Mouse (Mus musculus) kidney, adult 2 months (tissue): ENCODE results near the gene Tsfm. TPM values are rescaled to one million over a fixed set of nuclear protein-coding genes. Genes with fewer than 3 reads are reported as not detected.

Experiments used
- DNase-seq: peaks from one replicate; pipeline ENCODE4 v3.0.0; 2021
- H3K27ac ChIP-seq: fragments of 200-500 bp; 2 replicates; pipeline ENCODE4 v1.5.1; 2012; ENCODE audit warnings: low read depth, low read length, control low read depth, inconsistent platforms; ENCODE audit not compliant: insufficient read depth
- H3K27me3 ChIP-seq: fragments of 200-500 bp; replicated peaks from 2 replicates; pipeline ENCODE4 v1.6.1; 2012; ENCODE audit warnings: mild to moderate bottlenecking, moderate library complexity, low read length, inconsistent platforms; ENCODE audit not compliant: control insufficient read depth, insufficient read depth
- H3K36me3 ChIP-seq: fragments of 200-500 bp; 2 replicates; pipeline ENCODE4 v1.6.1; 2012; ENCODE audit warnings: mild to moderate bottlenecking, moderate library complexity, low read length, inconsistent platforms; ENCODE audit not compliant: control insufficient read depth, insufficient read depth
- H3K4me1 ChIP-seq: fragments of 200-500 bp; 2 replicates; pipeline ENCODE4 v1.6.1; 2011; ENCODE audit warnings: low read length; ENCODE audit not compliant: control insufficient read depth, insufficient read depth
- H3K4me3 ChIP-seq: fragments of 200-500 bp; 2 replicates; pipeline ENCODE4 v1.5.1; 2011; ENCODE audit warnings: mild to moderate bottlenecking, low read depth, low read length, control low read depth; ENCODE audit not compliant: insufficient read depth
- CTCF ChIP-seq: fragments of 200-500 bp; conservative IDR thresholded peaks from 2 replicates; pipeline ENCODE4 v1.5.1; 2011; ENCODE audit warnings: low read depth, mild to moderate bottlenecking, control low read depth, low read length, moderate library complexity, mixed read lengths; ENCODE audit not compliant: insufficient read depth, insufficient read length
- POLR2A ChIP-seq: fragments of 200-500 bp; IDR thresholded peaks from one replicate; pipeline ENCODE4 v1.6.1; 2011; ENCODE audit warnings: low read depth, low read length, control low read depth
- WGBS: fragments of 180-500 bp; shearing (Covaris S2); methylation state at CpG from one replicate; pipeline ENCODE4 v1.1.7; 2018; 5-methylcytosine and 5-hydroxymethylcytosine counted together
- polyA plus RNA-seq: library from polyadenylated mRNA; depleted of rRNA; stranded (reverse); fragments of >200 nt; gene quantifications from 2 replicates; pipeline ENCODE4 v1.2.3, GENCODE M21; 2012

Gene Tsfm
- polyA plus RNA-seq, 1 experiment, result 54.0 TPM

DNA sequence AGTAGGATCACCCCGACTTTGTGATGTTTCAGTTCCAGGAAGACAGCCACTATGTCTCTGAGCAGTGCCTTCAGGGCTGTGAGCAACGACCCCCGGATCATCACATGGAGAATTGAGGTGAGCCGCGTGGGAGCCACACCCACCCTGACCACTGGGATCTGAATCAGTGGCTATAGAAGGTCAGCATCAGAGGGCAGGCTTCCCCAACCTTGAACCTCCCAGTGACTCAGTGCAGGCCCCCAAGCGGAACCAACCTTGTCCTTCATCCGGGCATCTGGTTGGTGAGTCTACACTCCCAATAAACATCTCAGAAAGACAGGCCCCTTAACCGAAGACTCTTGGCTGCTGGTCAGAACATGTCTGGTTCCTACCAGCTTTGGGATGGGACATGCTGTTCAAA is 27.3 kb downstream of the Tsfm start:
- H3K4me1 ChIP-seq, result no peaks in the 10 kb centered on the region
- no peak overlapping the region for H3K4me3 ChIP-seq
- H3K27me3 ChIP-seq, result no peaks in the 10 kb centered on the region
- WGBS, result 63% methylated on average over 8 of the region's 8 CpGs
- H3K27ac ChIP-seq, result no peak overlapping the region
- no peaks in the 10 kb centered on the region for H3K36me3 ChIP-seq
- DNase-seq, result no peak
- TF ChIP-seq POLR2A (no peak), CTCF (no peak)

DNA sequence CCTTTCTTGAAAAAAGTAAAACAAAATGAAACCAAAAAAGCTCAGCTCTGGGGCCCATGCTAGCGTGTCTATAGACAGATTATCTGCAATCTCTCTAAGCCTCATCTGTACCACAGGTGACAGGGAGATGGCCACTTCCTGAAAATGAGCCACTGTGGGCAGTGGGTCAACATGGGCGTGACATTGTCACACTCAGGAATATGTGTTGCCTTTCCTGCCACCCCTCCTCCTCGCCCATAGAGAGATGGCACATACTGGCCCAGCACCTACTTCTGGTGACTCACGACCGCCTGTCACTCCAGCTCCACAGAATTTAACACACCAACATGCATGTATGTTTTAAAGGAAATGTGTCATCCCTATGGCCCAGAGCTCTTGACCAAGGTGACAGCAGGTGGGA is 27.9 kb downstream of the Tsfm start:
- 87% methylated on average over 5 of the region's 5 CpGs for WGBS
- DNase-seq, result no peak
- Histone ChIP-seq H3K27ac (no peak overlapping the region), H3K27me3 (no peaks in the 10 kb centered on the region), H3K36me3 (no peaks in the 10 kb centered on the region), H3K4me1 (no peaks in the 10 kb centered on the region), H3K4me3 (no peak overlapping the region)
- TF ChIP-seq POLR2A, result no peak
- TF ChIP-seq CTCF, result no peak

- WGBS, result 83% methylated on average over 1 of the region's 1 CpGs
- DNase-seq, result no peak
- Histone ChIP-seq H3K27me3 (no peaks in the 10 kb centered on the region), H3K4me1 (no peaks in the 10 kb centered on the region), H3K36me3 (no peaks in the 10 kb centered on the region; the same call in 1 of the 2 replicates), H3K27ac (no peak overlapping the region), H3K4me3 (no peak overlapping the region)
- TF ChIP-seq CTCF, result no peak
- no peak for TF ChIP-seq POLR2A
Measured at GRCm38 (mm10) chr10:127002056-127002455, 28.6 kb downstream of the Tsfm start.

GRCm38 (mm10) chr10:127001297-127001696 is 29.3 kb downstream of the Tsfm start:
- H3K36me3 ChIP-seq, result no peaks in the 10 kb centered on the region; the same call in 1 of the 2 replicates
- DNase-seq, result no peak
- no peak overlapping the region for H3K4me3 ChIP-seq
- no peak for TF ChIP-seq CTCF
- 72% methylated on average over 9 of the region's 9 CpGs for WGBS
- H3K27me3 ChIP-seq, result no peaks in the 10 kb centered on the region
- no peak overlapping the region for H3K27ac ChIP-seq
- no peaks in the 10 kb centered on the region for H3K4me1 ChIP-seq

DNA sequence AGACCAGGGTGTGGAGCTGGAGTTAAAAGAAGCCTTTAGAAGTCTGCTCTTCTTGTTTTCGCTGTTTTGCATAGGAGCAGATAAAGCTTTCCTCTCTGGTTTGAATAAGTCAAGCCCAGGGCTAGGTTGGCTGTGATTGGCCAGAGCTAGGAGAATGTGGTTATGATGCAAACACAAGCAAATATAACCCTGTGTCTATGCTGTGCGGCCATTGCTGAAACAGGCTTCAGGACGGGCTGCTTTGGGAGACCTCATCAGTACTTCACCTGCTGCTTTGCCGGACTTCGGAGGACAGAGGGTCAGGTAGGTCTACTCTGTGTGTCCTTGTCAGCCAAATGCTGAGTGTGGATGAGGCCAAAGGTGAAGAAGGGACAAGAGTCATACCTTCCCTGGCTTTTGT is 30.1 kb downstream of the Tsfm start, which contains the start of gene Avil:
Gene Avil, plus strand, starts transcription at position 181 of the 400 bp plus-strand sequence.
- Histone ChIP-seq H3K36me3 (no peaks in the 10 kb centered on the region; the same call in 1 of the 2 replicates), H3K4me1 (no peaks in the 10 kb centered on the region), H3K27me3 (no peaks in the 10 kb centered on the region), H3K27ac (no peak within 1 kb of the TSS), H3K4me3 (no peak within 1 kb of the TSS)
- no peak for DNase-seq
- TF ChIP-seq POLR2A (no peak), CTCF (no peak)
- 81% methylated on average over 5 of the region's 5 CpGs for WGBS

DNA sequence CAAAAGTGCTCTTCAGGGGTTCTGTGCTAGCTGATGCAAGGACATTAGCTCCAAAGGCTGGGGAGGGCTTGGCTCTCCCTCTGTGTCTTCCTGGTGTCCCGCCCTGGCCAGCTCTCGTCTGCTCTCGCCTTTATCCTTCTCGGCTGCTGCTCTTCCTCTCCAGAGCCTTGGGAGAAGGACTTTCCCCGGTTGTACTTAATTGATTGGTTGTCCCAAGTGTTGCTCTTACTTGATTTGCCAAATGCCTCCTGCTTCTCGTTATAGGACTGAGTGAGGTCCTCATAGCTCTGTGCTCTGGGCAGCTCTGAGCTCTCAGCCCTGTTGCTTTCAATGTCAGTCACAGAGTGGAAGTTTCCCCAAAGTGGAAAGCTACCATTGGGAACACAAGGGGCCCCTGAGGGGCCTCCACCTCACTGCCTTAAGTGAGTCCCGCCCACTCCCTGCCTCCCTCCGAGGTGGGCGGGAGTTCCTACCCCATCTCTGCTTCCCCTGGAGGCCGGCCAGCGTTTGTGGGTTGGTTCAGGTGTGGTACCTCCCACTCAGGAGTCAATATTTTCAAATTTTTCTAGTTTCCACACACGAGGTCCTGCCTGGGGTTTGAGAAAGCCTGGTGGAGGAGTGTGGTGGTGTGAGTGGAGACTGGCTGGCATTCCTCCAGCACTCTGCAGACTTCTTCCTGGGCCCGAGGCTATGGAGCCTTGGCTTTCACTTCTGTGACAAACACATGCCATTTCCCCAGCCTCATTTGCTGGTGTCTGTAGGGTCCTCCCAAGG is 33.1 kb downstream of the Tsfm start:
- Histone ChIP-seq H3K27ac (no peak overlapping the region), H3K4me3 (no peak overlapping the region), H3K4me1 (no peaks in the 10 kb centered on the region), H3K27me3 (no peaks in the 10 kb centered on the region), H3K36me3 (peaks cover 7% of the 10 kb centered on the region)
- peak; percentile 40 for DNase-seq
- TF ChIP-seq POLR2A (no peak), CTCF (no peak)
- 51% methylated on average over 13 of the region's 13 CpGs for WGBS

DNA sequence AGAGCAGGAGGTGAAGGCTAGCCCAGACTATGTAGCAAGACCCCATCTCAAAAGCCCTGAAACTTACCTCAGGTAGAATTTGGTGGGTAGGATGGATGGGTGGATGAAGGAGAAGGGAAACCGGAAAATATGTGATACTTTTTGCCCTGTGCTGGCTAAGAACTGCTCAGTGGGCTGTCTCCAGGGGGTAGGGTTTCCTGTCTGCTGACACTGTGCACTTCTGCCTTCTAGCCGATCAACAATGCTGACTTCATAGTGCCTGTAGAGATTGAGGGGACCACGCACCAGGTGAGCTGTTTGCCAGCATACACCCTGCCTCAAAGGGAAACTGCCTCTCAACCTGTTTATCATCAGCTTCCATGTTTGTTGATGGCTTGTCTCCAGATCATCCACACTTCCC is 37.0 kb downstream of the Tsfm start:
- peaks cover 11% of the 10 kb centered on the region for H3K36me3 ChIP-seq
- no peaks in the 10 kb centered on the region for H3K27me3 ChIP-seq
- no peak overlapping the region for H3K4me3 ChIP-seq
- peaks cover 9% of the 10 kb centered on the region; the same call in 1 of the 2 replicates for H3K4me1 ChIP-seq
- WGBS, result 76% methylated on average over 3 of the region's 3 CpGs
- no peak overlapping the region for H3K27ac ChIP-seq
- no peak for DNase-seq
- TF ChIP-seq CTCF (no peak), POLR2A (no peak)
